In the genomic region with DNA sequence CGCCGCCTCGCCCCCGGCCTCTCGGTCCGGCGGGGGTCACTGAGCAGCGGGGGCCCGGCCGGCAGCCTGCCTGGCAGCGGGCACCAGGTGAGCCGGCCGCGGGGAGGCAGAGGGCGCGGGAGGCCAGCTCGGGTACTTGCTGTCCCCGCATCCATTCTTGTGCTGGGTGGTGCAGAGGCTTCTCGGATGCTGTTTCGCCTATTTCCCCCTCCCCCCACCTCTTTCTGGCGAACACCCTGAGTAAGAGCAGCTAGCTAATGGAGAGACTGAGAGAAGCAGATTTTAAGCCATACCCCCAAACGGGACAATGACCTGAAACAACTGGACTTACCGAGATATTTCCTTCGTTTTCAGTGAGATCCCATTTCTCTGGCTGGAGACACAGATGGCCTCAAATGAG, we compare ENCODE assay signal across 8 mouse cellular contexts. TPM values are rescaled to one million over a fixed set of nuclear protein-coding genes. Genes with fewer than 3 reads are reported as not detected.
DNase-seq lines count a peak whose midpoint lies in the region; ATAC-seq lines count a peak whose summit lies in the region.

No protein-coding gene starts in this region.

- peaks cover 10% of the 10 kb centered on the region for H3K4me1 ChIP-seq in kidney, embryonic 16.5 days (ENCODE audit: insufficient read depth, low read length)
- H3K4me1 ChIP-seq in intestine, embryonic 15.5 days (replicated peaks) = peaks cover 3% of the 10 kb centered on the region; the same call in 1 of the 2 replicates

- H3K27ac ChIP-seq in kidney, embryonic 16.5 days (ENCODE audit: low read length) = peak overlapping the region; percentile 97
- H3K27ac ChIP-seq in intestine, embryonic 15.5 days = peak overlapping the region; percentile 97
- no peak overlapping the region for H3K27ac ChIP-seq in macrophage

- H3K27me3 ChIP-seq in kidney, embryonic 16.5 days (ENCODE audit: insufficient read depth, low read length) = no peaks in the 10 kb centered on the region
- H3K27me3 ChIP-seq in intestine, embryonic 15.5 days (replicated peaks) = no peaks in the 10 kb centered on the region

- WGBS in kidney, embryonic 16.5 days = under 1% methylated on average over 22 of the region's 24 CpGs
- WGBS in intestine, embryonic 15.5 days = under 1% methylated on average over 24 of the region's 24 CpGs
- WGBS in macrophage (ENCODE audit: missing documents) = 0% methylated on average over 18 of the region's 24 CpGs

- H3K79me2 ChIP-seq in macrophage (ENCODE audit: inconsistent target) = peaks cover 27% of the 10 kb centered on the region

- no peaks in the 10 kb centered on the region for H3K9me3 ChIP-seq in kidney, embryonic 16.5 days (ENCODE audit: low read length)
- H3K9me3 ChIP-seq in intestine, embryonic 15.5 days = no peaks in the 10 kb centered on the region

- H3K9ac ChIP-seq in kidney, embryonic 16.5 days (replicated peaks; ENCODE audit: low read length) = peak overlapping the region; percentile 95
- H3K9ac ChIP-seq in intestine, embryonic 15.5 days = peak overlapping the region; percentile 86

- DNase-seq in kidney, adult 9 months = no peak
- peak; percentile 64 for DNase-seq in MEL-GATA-1-ER (ENCODE audit: extremely low read depth, low read depth)
- peak; percentile 13 for DNase-seq in fibroblast of lung, adult 2 months (ENCODE audit: low read depth)
- DNase-seq in telencephalon, adult 2 months (ENCODE audit: low read depth, low spot score) = peak; percentile 43
- DNase-seq in urinary bladder, postnatal 14 days (ENCODE audit: low spot score) = no peak

- H3K36me3 ChIP-seq in kidney, embryonic 16.5 days (ENCODE audit: insufficient read depth, low read length) = peaks cover 3% of the 10 kb centered on the region; the same call in 1 of the 2 replicates
- no peaks in the 10 kb centered on the region for H3K36me3 ChIP-seq in intestine, embryonic 15.5 days
- 0 out of 2 replicates have a peak, but pooled peaks cover 5% of the 10 kb centered on the region for H3K36me3 ChIP-seq in macrophage (ENCODE audit: inconsistent target)

- peak; percentile 84 for ATAC-seq in kidney, embryonic 16.5 days (ENCODE audit: low FRiP score, low TSS enrichment)
- ATAC-seq in intestine, embryonic 15.5 days = peak; percentile 71

- peak overlapping the region; percentile 85 for H3K4me2 ChIP-seq in kidney, embryonic 16.5 days (replicated peaks; ENCODE audit: low read depth, low read length)
- peak overlapping the region; percentile 67 for H3K4me2 ChIP-seq in intestine, embryonic 15.5 days (replicated peaks)

- peak overlapping the region; percentile 93 for H3K4me3 ChIP-seq in kidney, embryonic 16.5 days (ENCODE audit: low read length)
- peak overlapping the region; percentile 97 for H3K4me3 ChIP-seq in intestine, embryonic 15.5 days (replicated peaks)
- H3K4me3 ChIP-seq in macrophage (ENCODE audit: inconsistent target) = peak overlapping the region; percentile 38

RNA-seq across cellular contexts. Expression of a gene that starts 0.8 kb away (rescaled TPM):
- 25.9 and 26.8 TPM in 2 replicates for polyA plus RNA-seq in kidney, embryonic 16.5 days (2015; fragmentation: Nextera tagmentation; extraction: Ambion mirVana)
- 18.9 and 19.3 TPM in 2 replicates for polyA plus RNA-seq in intestine, embryonic 15.5 days (2015; fragmentation: Nextera tagmentation; extraction: Ambion mirVana)
- 10 to 100 TPM; 24.4 to 98.5 (median 36.3) TPM for total RNA-seq in macrophage (2018; cell fraction: chromatin; rRNA removed)
- total RNA-seq in macrophage (2018; cell fraction: cytosol; rRNA removed) = 10 to 100 TPM in 13 of 26 experiments, 1 to 10 TPM in 13; 5.8 to 14.8 (median 10.2) TPM
- total RNA-seq in macrophage (2018; cell fraction: nucleus; rRNA removed) = 10 to 100 TPM in 25 of 26 experiments, 1 to 10 TPM in 1; 7.7 to 78.7 (median 22.0) TPM
- 10.5 to 13.4 TPM (median 13.3 TPM) in 3 replicates for polyA plus RNA-seq in macrophage (2018)

RNA-seq across cellular contexts. Expression of a gene that starts 54.8 kb away (rescaled TPM):
- polyA plus RNA-seq in kidney, embryonic 16.5 days (2015; fragmentation: Nextera tagmentation; extraction: Ambion mirVana) = 8.9 TPM in 2 replicates
- 8.3 and 9.7 TPM in 2 replicates for polyA plus RNA-seq in intestine, embryonic 15.5 days (2015; fragmentation: Nextera tagmentation; extraction: Ambion mirVana)
- total RNA-seq in macrophage (2018; cell fraction: chromatin; rRNA removed) = 10 to 100 TPM in 24 of 26 experiments, 1 to 10 TPM in 2; 8.7 to 86.0 (median 27.5) TPM
- total RNA-seq in macrophage (2018; cell fraction: cytosol; rRNA removed) = 10 to 100 TPM in 23 of 26 experiments, 1 to 10 TPM in 3; 8.6 to 24.5 (median 12.6) TPM
- total RNA-seq in macrophage (2018; cell fraction: nucleus; rRNA removed) = 10 to 100 TPM; 12.1 to 69.1 (median 29.5) TPM
- 7.3 to 9.9 TPM (median 7.8 TPM) in 3 replicates for polyA plus RNA-seq in macrophage (2018)

Comparison
In these comparisons a context has a peak if more than half of its experiments do, and no peak if none do; other contexts are left out.
1. H3K4me3 ChIP-seq: peak in every context shown above with its lines; median percentile 97 in intestine, embryonic 15.5 days; 93 in kidney, embryonic 16.5 days; 38 in macrophage.
2. DNase-seq: peak in MEL-GATA-1-ER (single experiment), fibroblast of lung, adult 2 months (single experiment) and telencephalon, adult 2 months (single experiment); none in kidney, adult 9 months (single experiment) and urinary bladder, postnatal 14 days (single experiment).